In genomic region chr13:12261505-12261904, GRCm38 (mm10) we compare ENCODE assay signal across 16 mouse cellular contexts. TPM values are rescaled to one million over a fixed set of nuclear protein-coding genes. Genes with fewer than 3 reads are reported as not detected.
A peak's percentile ranks its signal among the peaks of the same experiment; 100 is the strongest.
DNase-seq lines count a peak whose midpoint lies in the region; ATAC-seq and TF ChIP-seq lines count a peak whose summit lies in the region.
"Had no signal": no experiment of that assay in that cellular context is flagged by ENCODE, and none has a peak within 500 bp of the region (broad histone marks: within the 10 kb centered on the region; RNA-seq: fewer than 3 reads in every experiment).

No protein-coding gene starts in this region.

- H3K4me2 ChIP-seq in stomach, postnatal 0 days (replicated peaks; ENCODE audit: low read depth), result no peak overlapping the region
- H3K4me2 ChIP-seq: lung, embryonic 15.5 days had no signal

- intact Hi-C loops in left cerebral cortex, adult 2 months (cut with DNase I), result no loop called here
- intact Hi-C loops in left cerebral cortex, postnatal 36 days (cut with DNase I), result loop anchor here (10.0 kb wide), 1 partner anchor 497 kb away; no protein-coding TSS in a partner anchor
- intact Hi-C loops in gastrocnemius, postnatal 36 days (cut with DNase I), result no loop called here

- H3K27ac ChIP-seq in left cerebral cortex, adult 2 months, result no peak overlapping the region
- no peak overlapping the region for H3K27ac ChIP-seq in stomach, postnatal 0 days (replicated peaks)
- H3K27ac ChIP-seq: heart, embryonic 10.5 days; lung, embryonic 15.5 days had no signal

- H3K9ac ChIP-seq in stomach, postnatal 0 days (ENCODE audit: low read length), result no peak overlapping the region
- H3K9ac ChIP-seq: lung, embryonic 15.5 days had no signal

- H3K36me3 ChIP-seq in stomach, postnatal 0 days (ENCODE audit: control insufficient read depth, insufficient read depth, low read length), result no peaks in the 10 kb centered on the region
- H3K36me3 ChIP-seq: heart, embryonic 10.5 days; lung, embryonic 15.5 days had no signal

- no peak for ATAC-seq in stomach, postnatal 0 days (ENCODE audit: low FRiP score, low TSS enrichment)

- no peak for DNase-seq in left cerebral cortex, adult 2 months (ENCODE audit: extremely low spot score in 1 of 2, low spot score in 2 of 2)
- no peak for DNase-seq in left cerebral cortex, postnatal 36 days (ENCODE audit: low spot score in 2 of 2)
- DNase-seq in thymus, postnatal 4 days, result peak; percentile 20
- DNase-seq in thymus, postnatal 14 days, result no peak
- DNase-seq in MEL-GATA-1-ER (ENCODE audit: extremely low read depth, low read depth), result peak; percentile 25
- no peak for DNase-seq in stomach, postnatal 0 days (ENCODE audit: low spot score)
- no peak for DNase-seq in adipocyte (ENCODE audit: low spot score)
- DNase-seq in gastrocnemius, postnatal 36 days, result no peak
- DNase-seq: adrenal gland, adult 8-10 months; cerebellum, postnatal 36 days; heart, postnatal 4 days; kidney, postnatal 10 days; thymus, postnatal 36 days had no signal

- H3K9me3 ChIP-seq in stomach, postnatal 0 days (ENCODE audit: control insufficient read depth, low read length), result no peaks in the 10 kb centered on the region
- H3K9me3 ChIP-seq: lung, embryonic 15.5 days had no signal

- no peak for TF ChIP-seq EP300 in stomach, postnatal 0 days (optimal IDR thresholded peaks at IDR 0.05)

- TF ChIP-seq CTCF in left cerebral cortex, adult 2 months (IDR thresholded peaks at IDR 0.05), result peak; percentile 32
- TF ChIP-seq CTCF in stomach, postnatal 0 days (IDR thresholded peaks at IDR 0.05; ENCODE audit: low read depth), result peak; percentile 53

- H3K4me1 ChIP-seq in stomach, postnatal 0 days (replicated peaks; ENCODE audit: control insufficient read depth, insufficient read depth), result no peaks in the 10 kb centered on the region

- no peak overlapping the region for H3K4me3 ChIP-seq in left cerebral cortex, adult 2 months
- no peak overlapping the region for H3K4me3 ChIP-seq in stomach, postnatal 0 days (ENCODE audit: low read depth, low read length)
- H3K4me3 ChIP-seq: heart, embryonic 10.5 days; lung, embryonic 15.5 days; myocyte had no signal

- no peaks in the 10 kb centered on the region for H3K27me3 ChIP-seq in stomach, postnatal 0 days (ENCODE audit: control insufficient read depth, insufficient read depth, low read length)
- H3K27me3 ChIP-seq: lung, embryonic 15.5 days had no signal

RNA-seq across cellular contexts. Expression of gene Mtr, which starts 3.6 kb away (rescaled TPM):
- total RNA-seq in left cerebral cortex, adult 2 months (2021), result 10 to 100 TPM; 17.4 to 19.0 TPM
- 10 to 100 TPM; 13.5 to 18.8 TPM for total RNA-seq in left cerebral cortex, postnatal 36 days (2021)
- polyA plus RNA-seq in stomach, postnatal 0 days (2015; fragmentation: Nextera tagmentation; extraction: Ambion mirVana), result 2.2 and 2.9 TPM in 2 replicates
- total RNA-seq in gastrocnemius, postnatal 36 days (2021), result 10 to 100 TPM; 14.0 to 14.8 TPM

Comparison
In these comparisons a context has a peak if more than half of its experiments do, and no peak if none do; other contexts are left out.
1. DNase-seq: peak in thymus, postnatal 4 days (single experiment) and MEL-GATA-1-ER (single experiment); none in left cerebral cortex, adult 2 months (0 of 2), left cerebral cortex, postnatal 36 days (0 of 2), thymus, postnatal 14 days (single experiment), stomach, postnatal 0 days (single experiment), adipocyte (single experiment) and gastrocnemius, postnatal 36 days (0 of 2).